Mouse (Mus musculus): Measurements from ENCODE around the gene Iffo1. TPM values are rescaled to one million over a fixed set of nuclear protein-coding genes. Genes with fewer than 3 reads are reported as not detected.

Iffo1 gene
- total RNA-seq, 2 experiments from 2014 or later: 38.7 to 40.2 TPM

- intact Hi-C loops (cut with DNase I): no loop called here
- DNase-seq (ENCODE audit: extremely low spot score in 1 of 2, low spot score in 2 of 2): no peak
Observed at GRCm38 (mm10) chr6:125132470-125132869, 12.6 kb upstream of the Iffo1 start.

- intact Hi-C loops (cut with DNase I): no loop called here
Observed at GRCm38 (mm10) chr6:125137002-125137671, 7.9 kb upstream of the Iffo1 start.

DNA sequence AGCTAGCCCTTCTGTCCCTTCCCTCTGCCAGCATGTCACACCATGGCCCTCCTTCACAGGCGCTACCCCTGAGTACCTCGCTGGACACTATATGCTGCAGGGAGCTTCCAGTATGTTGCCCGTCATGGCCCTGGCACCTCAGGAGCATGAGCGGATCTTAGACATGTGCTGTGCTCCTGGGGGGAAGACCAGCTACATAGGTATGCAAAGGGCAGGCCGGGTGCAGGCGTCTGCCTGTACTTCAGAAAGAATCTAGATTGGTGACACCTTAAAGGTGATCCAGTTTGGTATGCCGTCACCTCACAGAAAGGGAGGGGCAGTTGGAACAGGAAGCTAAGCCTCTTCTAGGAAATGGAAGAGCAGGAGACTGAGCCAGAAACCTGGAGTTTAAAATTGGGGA, 5.3 kb upstream of the Iffo1 start:
- DNase-seq (ENCODE audit: extremely low spot score in 1 of 2, low spot score in 2 of 2): peak in 1 of 2 experiments; percentile 17
- intact Hi-C loops (cut with DNase I): no loop called here

More at GRCm38 (mm10) chr6:125137002-125137671, 7.9 kb upstream of the Iffo1 start:
- peak in 1 of 2 experiments; percentile 73 for DNase-seq (ENCODE audit: extremely low spot score in 1 of 2, low spot score in 2 of 2)

GRCm38 (mm10) chr6:125142436-125142835, 2.6 kb upstream of the Iffo1 start:
- intact Hi-C loops (cut with DNase I): no loop called here
- DNase-seq (ENCODE audit: extremely low spot score in 1 of 2, low spot score in 2 of 2): no peak

GRCm38 (mm10) chr6:125143128-125143527, 1.9 kb upstream of the Iffo1 start:
- intact Hi-C loops (cut with DNase I): no loop called here
- no peak for DNase-seq (ENCODE audit: extremely low spot score in 1 of 2, low spot score in 2 of 2)

DNA sequence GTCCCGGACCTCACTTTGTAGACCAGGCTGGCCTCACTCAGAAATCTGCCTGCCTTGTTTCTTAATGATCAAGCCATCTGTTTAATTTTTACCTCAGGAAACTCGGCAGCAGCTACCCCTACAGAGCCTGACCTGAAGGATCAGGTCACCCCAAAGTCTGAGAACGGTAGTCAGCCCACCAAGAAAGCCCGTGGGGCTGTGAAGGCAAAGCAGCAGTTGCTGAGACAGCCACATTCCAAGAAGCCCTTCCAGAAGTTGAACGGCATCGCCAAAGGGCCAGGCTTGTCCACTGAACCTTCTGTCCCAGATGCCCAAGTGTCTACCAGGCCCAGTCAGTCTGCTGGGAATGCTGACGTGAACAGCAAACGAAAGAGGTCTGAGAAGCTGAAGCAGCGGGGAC, 1.1 kb upstream of the Iffo1 start:
- intact Hi-C loops (cut with DNase I): no loop called here
- no peak for DNase-seq (ENCODE audit: extremely low spot score in 1 of 2, low spot score in 2 of 2)

- DNase-seq (ENCODE audit: extremely low spot score in 1 of 2, low spot score in 2 of 2): peak in 1 of 2 experiments; percentile 55
- intact Hi-C loops (cut with DNase I): loop anchor here (5.0 kb wide), 1 partner anchor 127 kb away; no protein-coding TSS in a partner anchor
Observed at GRCm38 (mm10) chr6:125145479-125145951, 474 bp downstream of the Iffo1 start.

GRCm38 (mm10) chr6:125146148-125146547, 1.1 kb downstream of the Iffo1 start:
- DNase-seq (ENCODE audit: extremely low spot score in 1 of 2, low spot score in 2 of 2): no peak
- intact Hi-C loops (cut with DNase I): loop anchor here (5.0 kb wide), 1 partner anchor 126 kb away; no protein-coding TSS in a partner anchor

- peak in 1 of 2 experiments; percentile 68 for DNase-seq (ENCODE audit: extremely low spot score in 1 of 2, low spot score in 2 of 2)
- intact Hi-C loops (cut with DNase I): loop anchor here (5.0 kb wide), 1 partner anchor 126 kb away; no protein-coding TSS in a partner anchor
Observed at GRCm38 (mm10) chr6:125146797-125147196, 1.8 kb downstream of the Iffo1 start.

GRCm38 (mm10) chr6:125147329-125147728, 2.3 kb downstream of the Iffo1 start:
- DNase-seq (ENCODE audit: extremely low spot score in 1 of 2, low spot score in 2 of 2): peak in 1 of 2 experiments; percentile 58
- intact Hi-C loops (cut with DNase I): loop anchor here (5.0 kb wide), 1 partner anchor 125 kb away; no protein-coding TSS in a partner anchor

DNA sequence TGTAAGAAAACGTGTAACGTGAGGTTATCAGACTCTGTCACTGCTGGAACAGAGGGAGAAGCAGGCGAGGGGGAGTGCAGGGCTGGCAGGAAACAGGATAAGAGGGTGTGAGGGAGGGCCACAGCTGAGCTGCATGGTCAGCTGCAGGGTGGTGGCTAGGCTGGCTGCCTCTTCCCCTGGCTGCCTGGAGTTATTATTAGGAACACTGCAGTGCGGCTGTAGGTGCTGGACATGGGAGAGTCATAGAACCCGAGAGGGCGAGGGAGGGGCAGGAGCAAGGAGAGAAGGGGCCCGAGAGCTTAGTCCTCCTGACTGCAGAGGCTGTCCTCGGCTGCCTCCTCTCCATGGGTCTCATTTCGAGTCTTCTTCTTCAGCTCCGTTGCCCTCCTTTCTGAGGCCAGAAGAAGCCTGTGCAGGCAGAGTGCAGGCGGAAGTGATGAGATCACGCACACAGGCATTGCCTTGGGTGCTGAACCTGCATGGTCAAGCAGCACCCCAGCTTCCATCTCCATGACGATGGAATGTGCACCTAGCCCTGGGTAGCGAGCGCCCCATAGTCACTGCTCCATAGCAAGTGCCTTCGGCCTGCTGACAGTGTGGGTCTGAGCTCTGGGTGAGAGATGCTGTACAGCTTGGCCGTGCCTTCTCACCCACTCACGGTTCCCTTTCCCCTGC, 3.3 kb downstream of the Iffo1 start:
- DNase-seq (ENCODE audit: extremely low spot score in 1 of 2, low spot score in 2 of 2): peak in 1 of 2 experiments; percentile 63
- intact Hi-C loops (cut with DNase I): loop anchor here (5.0 kb wide), 1 partner anchor 124 kb away; no protein-coding TSS in a partner anchor

- intact Hi-C loops (cut with DNase I): loop anchor here (5.0 kb wide), 1 partner anchor 123 kb away; no protein-coding TSS in a partner anchor
- peak in 1 of 2 experiments; percentile 82 for DNase-seq (ENCODE audit: extremely low spot score in 1 of 2, low spot score in 2 of 2)
Observed at GRCm38 (mm10) chr6:125148926-125149568, 4.0 kb downstream of the Iffo1 start.

- no peak for DNase-seq (ENCODE audit: extremely low spot score in 1 of 2, low spot score in 2 of 2)
- intact Hi-C loops (cut with DNase I): loop anchor here (5.0 kb wide), 1 partner anchor 123 kb away; no protein-coding TSS in a partner anchor
Observed at GRCm38 (mm10) chr6:125149569-125149950, 4.5 kb downstream of the Iffo1 start.

DNA sequence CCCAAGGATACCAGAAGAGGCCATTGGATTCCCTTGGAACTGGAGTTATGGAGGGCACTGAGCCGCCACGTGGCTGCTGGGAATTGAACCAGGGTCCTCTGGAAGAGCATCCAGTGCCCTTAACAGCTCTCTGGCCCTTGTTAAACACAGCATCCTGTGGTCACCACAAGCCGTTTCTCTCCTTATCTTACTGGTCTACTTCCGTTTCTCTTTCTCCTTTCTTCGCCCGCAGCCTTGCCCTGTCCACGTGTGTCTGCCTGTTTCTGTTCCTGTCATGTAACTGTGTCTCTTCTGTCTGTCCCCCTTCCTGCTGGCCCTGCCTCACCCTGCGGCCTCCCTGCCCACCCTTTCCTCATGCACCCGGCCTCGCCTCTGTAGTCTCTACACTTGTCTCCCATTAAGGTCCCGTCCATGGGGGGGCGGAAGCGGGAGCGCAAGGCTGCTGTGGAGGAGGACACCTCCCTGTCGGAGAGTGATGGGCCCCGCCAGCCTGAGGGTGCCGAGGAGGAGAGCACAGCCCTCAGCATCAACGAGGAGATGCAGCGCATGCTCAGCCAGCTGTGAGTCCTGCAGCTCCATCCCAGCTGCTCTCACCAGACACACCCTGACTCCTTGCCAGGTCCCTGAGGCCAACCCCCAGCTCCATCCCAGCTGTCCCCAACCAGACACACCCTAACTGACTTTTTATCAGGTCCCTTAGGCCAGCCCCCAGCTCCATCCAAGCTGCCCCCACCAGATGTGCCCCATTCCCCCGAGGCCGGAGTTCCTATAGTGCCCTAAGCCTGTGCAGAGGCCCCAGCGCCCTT, 7.4 kb downstream of the Iffo1 start:
- peak in 1 of 2 experiments; percentile 60 for DNase-seq (ENCODE audit: extremely low spot score in 1 of 2, low spot score in 2 of 2)
- intact Hi-C loops (cut with DNase I): no loop called here

DNA sequence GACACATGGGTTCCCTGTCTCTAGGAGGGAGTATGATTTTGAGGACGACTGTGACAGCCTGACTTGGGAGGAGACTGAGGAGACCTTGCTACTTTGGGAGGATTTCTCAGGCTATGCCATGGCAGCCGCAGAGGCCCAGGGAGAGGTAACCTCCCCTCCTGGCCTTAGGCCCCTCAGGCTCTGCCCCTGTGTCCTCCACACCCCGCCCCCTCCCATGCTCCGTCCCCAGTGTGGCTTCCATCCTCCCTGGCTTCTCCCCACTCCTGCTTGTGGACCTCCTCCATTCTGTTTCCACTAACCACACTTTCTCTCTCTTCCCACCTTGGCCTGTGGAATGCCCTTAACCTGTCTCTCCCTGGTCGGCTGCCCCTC, 8.0 kb downstream of the Iffo1 start:
- intact Hi-C loops (cut with DNase I): no loop called here
- no peak for DNase-seq (ENCODE audit: extremely low spot score in 1 of 2, low spot score in 2 of 2)

DNA sequence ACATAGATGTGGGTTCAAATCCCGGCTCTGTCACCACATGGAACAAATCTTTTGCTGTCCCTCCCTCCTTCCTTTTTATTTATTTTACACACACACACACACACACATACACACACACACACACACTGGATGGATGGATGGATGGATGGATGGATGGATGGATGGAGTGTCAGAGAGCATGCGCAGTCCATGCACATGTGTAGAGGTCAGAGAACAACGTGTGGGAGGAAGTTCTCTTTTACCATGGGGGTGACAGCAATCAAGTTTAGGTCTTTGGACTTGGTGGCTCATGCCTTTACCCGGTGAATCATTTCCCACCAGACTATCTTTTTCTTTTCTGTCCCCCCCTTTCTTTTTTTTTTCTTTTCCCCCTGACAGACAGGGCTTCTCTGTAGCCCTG, 8.6 kb downstream of the Iffo1 start:
- no peak for DNase-seq (ENCODE audit: extremely low spot score in 1 of 2, low spot score in 2 of 2)
- intact Hi-C loops (cut with DNase I): no loop called here

DNA sequence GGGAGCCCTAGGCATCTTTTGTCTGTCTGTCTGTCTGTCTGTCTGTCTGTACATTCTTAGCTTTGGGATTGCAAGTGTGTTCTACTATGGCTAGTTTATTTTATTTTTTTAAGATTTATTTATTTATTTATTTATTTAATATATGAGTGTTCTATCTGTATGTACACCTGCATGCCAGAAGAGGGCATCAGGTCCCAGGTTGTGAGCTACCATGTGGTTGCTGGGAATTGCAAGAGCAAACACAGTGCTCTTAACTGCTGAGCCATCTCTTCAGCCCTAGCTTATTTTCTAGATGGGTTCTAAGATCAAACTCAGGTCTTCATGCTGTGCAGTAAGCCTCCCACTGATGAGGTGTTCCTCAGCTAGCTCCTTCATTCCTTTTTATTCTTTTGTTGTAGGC, 9.5 kb downstream of the Iffo1 start:
- DNase-seq (ENCODE audit: extremely low spot score in 1 of 2, low spot score in 2 of 2): no peak
- intact Hi-C loops (cut with DNase I): no loop called here

DNA sequence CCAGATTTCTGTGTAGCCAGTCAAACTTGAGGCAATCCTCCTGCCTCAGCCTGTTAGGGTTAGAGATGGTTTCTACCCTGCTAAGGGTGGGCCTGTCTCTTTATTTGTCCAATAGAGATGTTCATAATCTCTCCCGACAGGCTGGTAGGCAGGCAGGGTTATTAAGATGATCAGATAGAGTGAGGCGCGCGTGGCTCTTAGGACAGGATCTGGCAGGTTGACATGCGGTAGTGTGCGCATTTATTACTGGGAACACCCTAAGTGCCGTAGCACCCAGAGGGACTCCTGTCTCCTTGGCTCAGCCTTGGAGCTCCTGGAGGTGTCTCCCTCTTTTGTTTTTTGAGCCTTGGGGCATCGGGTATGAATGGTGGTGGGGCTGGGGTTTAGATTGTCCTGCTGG, 10.2 kb downstream of the Iffo1 start:
- DNase-seq (ENCODE audit: extremely low spot score in 1 of 2, low spot score in 2 of 2): no peak
- intact Hi-C loops (cut with DNase I): no loop called here

DNA sequence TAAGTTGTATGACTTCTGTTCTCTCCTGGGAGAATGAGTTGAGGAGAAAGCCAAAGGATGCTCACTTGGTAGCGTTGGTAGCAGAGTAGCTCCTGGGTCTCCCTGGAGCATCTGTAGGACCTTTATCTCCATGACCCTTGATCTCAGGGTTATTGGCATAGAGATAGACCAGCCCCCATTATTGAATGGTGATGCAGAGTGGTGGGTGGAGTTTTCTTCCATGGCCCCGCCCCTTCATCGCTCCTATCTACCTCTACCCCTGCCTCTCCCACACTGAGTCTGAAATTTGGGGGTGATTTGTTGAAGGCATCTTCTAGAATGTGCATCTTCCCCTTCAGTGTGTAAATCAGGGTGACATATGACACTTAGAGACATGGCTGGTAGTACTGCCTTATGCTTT, 11.4 kb downstream of the Iffo1 start:
- intact Hi-C loops (cut with DNase I): no loop called here
- no peak for DNase-seq (ENCODE audit: extremely low spot score in 1 of 2, low spot score in 2 of 2)
